16 mouse cellular contexts compared by ENCODE assay signal in genomic region chr11:52340123-52340864, GRCm38 (mm10). TPM values are rescaled to one million over a fixed set of nuclear protein-coding genes. Genes with fewer than 3 reads are reported as not detected.
DNase-seq lines count a peak whose midpoint lies in the region; ATAC-seq and TF ChIP-seq lines count a peak whose summit lies in the region.
"Had no signal": no experiment of that assay in that cellular context is flagged by ENCODE, and none has a peak within 500 bp of the region (broad histone marks: within the 10 kb centered on the region; RNA-seq: fewer than 3 reads in every experiment).

No protein-coding gene starts in this region.

- WGBS in heart, embryonic 12.5 days = 80% methylated on average over 12 of the region's 12 CpGs
- WGBS in thymus, adult 2 months = 31% methylated on average over 12 of the region's 12 CpGs
- 89% methylated on average over 12 of the region's 12 CpGs for WGBS in limb, embryonic 10.5 days

- TF ChIP-seq POLR2A in thymus, adult 2 months (IDR thresholded peaks at IDR 0.05; ENCODE audit: control insufficient read depth, extremely low read depth, insufficient read depth, low read length, poor library complexity) = no peak

- H3K4me2 ChIP-seq in heart, embryonic 12.5 days = no peak overlapping the region
- H3K4me2 ChIP-seq: heart, embryonic 15.5 days; hindbrain, embryonic 12.5 days; liver, embryonic 11.5 days had no signal

- no peaks in the 10 kb centered on the region for H3K27me3 ChIP-seq in heart, embryonic 12.5 days (replicated peaks)
- H3K27me3 ChIP-seq in thymus, adult 2 months (ENCODE audit: control insufficient read depth, insufficient read depth, low read length) = no peaks in the 10 kb centered on the region
- H3K27me3 ChIP-seq in limb, embryonic 10.5 days (ENCODE audit: low read depth, poor library complexity, severe bottlenecking) = no peaks in the 10 kb centered on the region
- H3K27me3 ChIP-seq: hindbrain, embryonic 12.5 days had no signal

- H3K4me3 ChIP-seq in heart, embryonic 12.5 days = no peak overlapping the region
- peak overlapping the region; percentile 23 for H3K4me3 ChIP-seq in thymus, adult 2 months (ENCODE audit: control insufficient read depth, insufficient read depth, low read length)
- H3K4me3 ChIP-seq in limb, embryonic 10.5 days = no peak overlapping the region
- H3K4me3 ChIP-seq: heart, embryonic 15.5 days; hindbrain, embryonic 12.5 days; megakaryocyte, embryonic 14.5 days had no signal

- H3K4me1 ChIP-seq in heart, embryonic 12.5 days (replicated peaks) = peaks cover 16% of the 10 kb centered on the region
- peaks cover 85% of the 10 kb centered on the region for H3K4me1 ChIP-seq in thymus, adult 2 months (replicated peaks; ENCODE audit: control insufficient read depth, insufficient read depth, low read length)
- peaks cover 14% of the 10 kb centered on the region for H3K4me1 ChIP-seq in limb, embryonic 10.5 days
- H3K4me1 ChIP-seq: hindbrain, embryonic 12.5 days had no signal

- ATAC-seq in heart, embryonic 12.5 days (ENCODE audit: insufficient number of reproducible peaks, low FRiP score) = peak; percentile 16; the same call in 1 of the 2 replicates
- ATAC-seq: forebrain, postnatal 0 days had no signal

- no peaks in the 10 kb centered on the region for H3K36me3 ChIP-seq in heart, embryonic 12.5 days
- no peaks in the 10 kb centered on the region for H3K36me3 ChIP-seq in thymus, adult 2 months (ENCODE audit: control insufficient read depth, insufficient read depth, low read length)
- H3K36me3 ChIP-seq in limb, embryonic 10.5 days = no peaks in the 10 kb centered on the region
- H3K36me3 ChIP-seq: heart, embryonic 15.5 days; hindbrain, embryonic 12.5 days had no signal

- no peak for DNase-seq in heart, adult 11 months
- peak; percentile 40 for DNase-seq in thymus, adult 2 months
- DNase-seq in thymus, postnatal 10 days (ENCODE audit: low spot score in 2 of 2) = no peak
- peak; percentile 26 for DNase-seq in limb, embryonic 10.5 days (ENCODE audit: low spot score)
- no peak for DNase-seq in left cerebral cortex, adult 8-10 months (ENCODE audit: low spot score in 2 of 2)
- no peak for DNase-seq in gastrocnemius, postnatal 10 days
- DNase-seq: cerebellum, adult 11 months; forebrain, postnatal 0 days; kidney, adult 8-10 months; kidney, postnatal 14 days; lung, adult 18-20 months had no signal

- no peaks in the 10 kb centered on the region; the same call in 1 of the 2 replicates for H3K9me3 ChIP-seq in heart, embryonic 12.5 days (replicated peaks)
- H3K9me3 ChIP-seq in limb, embryonic 10.5 days (replicated peaks) = no peaks in the 10 kb centered on the region
- H3K9me3 ChIP-seq: heart, embryonic 15.5 days; hindbrain, embryonic 12.5 days had no signal

- no peak overlapping the region for H3K27ac ChIP-seq in heart, embryonic 12.5 days (ENCODE audit: poor library complexity, severe bottlenecking)
- H3K27ac ChIP-seq in thymus, adult 2 months (ENCODE audit: control insufficient read depth, insufficient read depth, low read length) = peak overlapping the region; percentile 96
- H3K27ac ChIP-seq in limb, embryonic 10.5 days = no peak overlapping the region; the same call in 1 of the 2 replicates
- H3K27ac ChIP-seq: heart, embryonic 15.5 days; hindbrain, embryonic 12.5 days had no signal

- no peak for TF ChIP-seq CTCF in thymus, adult 2 months (IDR thresholded peaks at IDR 0.05; ENCODE audit: borderline replicate concordance, control insufficient read depth, extremely low read depth, insufficient read depth, low read length, poor library complexity)

- no peak overlapping the region for H3K9ac ChIP-seq in heart, embryonic 12.5 days
- H3K9ac ChIP-seq: forebrain, postnatal 0 days; heart, embryonic 15.5 days; hindbrain, embryonic 12.5 days had no signal

RNA-seq across cellular contexts. Expression of gene Vdac1, which starts 20.4 kb away (rescaled TPM):
- polyA plus RNA-seq in heart, embryonic 12.5 days (2016; fragmentation: Nextera tagmentation; extraction: Ambion mirVana) = 423 and 426 TPM in 2 replicates
- 64.8 and 70.3 TPM in 2 replicates for polyA plus RNA-seq in thymus, adult 2 months (2012; rRNA removed)
- 203 and 211 TPM in 2 replicates for polyA plus RNA-seq in limb, embryonic 10.5 days (2016; fragmentation: Nextera tagmentation; extraction: Ambion mirVana)
- 100 to 1,000 TPM; 535 to 581 (median 570) TPM for total RNA-seq in left cerebral cortex, adult 8-10 months (2022)
- 1,000 to 10,000 TPM; 1,018 to 1,167 TPM for total RNA-seq in gastrocnemius, postnatal 10 days (2021)

RNA-seq across cellular contexts. Expression of gene 9530068E07Rik, which starts 55.9 kb away (rescaled TPM):
- polyA plus RNA-seq in heart, embryonic 12.5 days (2016; fragmentation: Nextera tagmentation; extraction: Ambion mirVana) = 234 and 246 TPM in 2 replicates
- polyA plus RNA-seq in thymus, adult 2 months (2012; rRNA removed) = 124 and 127 TPM in 2 replicates
- polyA plus RNA-seq in limb, embryonic 10.5 days (2016; fragmentation: Nextera tagmentation; extraction: Ambion mirVana) = 157 and 163 TPM in 2 replicates
- total RNA-seq in left cerebral cortex, adult 8-10 months (2022) = 10 to 100 TPM; 55.4 to 66.6 (median 57.7) TPM
- total RNA-seq in gastrocnemius, postnatal 10 days (2021) = 10 to 100 TPM; 76.7 to 83.4 TPM

RNA-seq across cellular contexts. Expression of gene Tcf7, which starts 57.5 kb away (rescaled TPM):
- polyA plus RNA-seq in heart, embryonic 12.5 days (2016; fragmentation: Nextera tagmentation; extraction: Ambion mirVana) = 6.3 and 6.5 TPM in 2 replicates
- 2,910 and 3,273 TPM in 2 replicates for polyA plus RNA-seq in thymus, adult 2 months (2012; rRNA removed)
- polyA plus RNA-seq in limb, embryonic 10.5 days (2016; fragmentation: Nextera tagmentation; extraction: Ambion mirVana) = 24.4 and 41.7 TPM in 2 replicates
- total RNA-seq in left cerebral cortex, adult 8-10 months (2022) = 1 to 10 TPM; 5.9 to 6.6 (median 6.3) TPM
- 1 to 10 TPM; 2.0 to 4.6 TPM for total RNA-seq in gastrocnemius, postnatal 10 days (2021)

Comparison
In these comparisons a context has a peak if more than half of its experiments do, and no peak if none do; other contexts are left out.
1. DNase-seq: peak in thymus, adult 2 months (single experiment) and limb, embryonic 10.5 days (single experiment); none in heart, adult 11 months (single experiment), thymus, postnatal 10 days (0 of 2), left cerebral cortex, adult 8-10 months (0 of 2) and gastrocnemius, postnatal 10 days (single experiment).
2. RNA of gene Tcf7, which starts 57.5 kb away (polyA plus RNA-seq): 2,910 to 3,273 TPM in thymus, adult 2 months; 24.4 to 41.7 TPM in limb, embryonic 10.5 days and 6.3 to 6.5 TPM in heart, embryonic 12.5 days; every median in the first group is over 10 times any median in the second.